Mouse (Mus musculus) kidney, postnatal 25 days (tissue): ENCODE results near the gene Olfr976.
"Not testable (repeated sequence)": the region's sequence is repeated elsewhere in the genome, so short reads cannot be mapped to it uniquely, and the experiment has no call there.

Source experiments
- DNase-seq, 2 experiments: peaks; one replicate each; pipeline ENCODE4 v3.0.0; 2021; ENCODE audit warnings: mixed read lengths in 2 of 2

Olfr976 gene

GRCm38 (mm10) chr9:39961033-39961432, at the start of gene Olfr976:
Gene Olfr976, minus strand, starts transcription at chr9:39961133.
- DNase-seq: not testable (repeated sequence)

DNA sequence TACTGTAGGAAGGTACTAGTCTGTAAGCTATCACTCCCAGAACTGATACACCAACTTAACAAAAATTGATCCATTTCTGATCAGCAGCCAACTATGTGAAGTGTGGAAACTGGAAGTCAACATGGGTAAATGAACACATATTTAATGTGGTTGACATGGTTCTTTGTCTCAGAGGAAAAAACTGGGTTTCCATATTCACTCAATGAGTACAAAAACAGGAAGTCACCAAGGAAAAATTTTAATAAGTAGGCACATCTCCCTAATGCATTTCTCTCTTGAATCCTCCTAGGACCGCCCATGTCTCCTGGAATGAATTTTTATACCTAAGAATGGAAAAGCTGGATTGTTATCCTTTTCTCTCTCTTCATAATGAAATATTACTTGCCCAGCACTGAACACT, 48.5 kb upstream of the Olfr976 start, which contains the start of gene Olfr980:
Olfr980 (minus strand) TSS at position 101 of the 400 bp plus-strand sequence.
- DNase-seq: no peak

DNA sequence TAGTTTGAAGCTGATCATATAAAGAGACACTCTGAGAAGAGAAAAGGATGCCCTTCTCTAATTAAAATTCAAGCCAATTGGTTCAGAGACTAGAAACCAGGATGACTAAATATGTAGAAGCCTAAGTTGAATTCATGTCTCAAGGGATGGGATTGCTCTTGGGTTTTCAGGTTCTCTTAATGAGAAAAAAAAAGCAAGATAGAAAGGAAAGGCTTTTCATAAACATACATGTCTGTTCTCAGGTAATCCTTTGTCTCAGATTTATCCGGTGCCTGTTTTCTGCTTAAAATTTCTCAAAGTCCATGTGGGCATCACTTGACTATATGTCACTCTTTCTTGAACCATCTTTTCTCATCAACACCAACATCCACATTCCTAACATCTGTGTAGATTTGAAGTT, 42.4 kb upstream of the Olfr976 start, which contains the start of gene Olfr979:
Olfr979 (minus strand) TSS at position 101 of the 400 bp plus-strand sequence.
- no peak for DNase-seq

DNA sequence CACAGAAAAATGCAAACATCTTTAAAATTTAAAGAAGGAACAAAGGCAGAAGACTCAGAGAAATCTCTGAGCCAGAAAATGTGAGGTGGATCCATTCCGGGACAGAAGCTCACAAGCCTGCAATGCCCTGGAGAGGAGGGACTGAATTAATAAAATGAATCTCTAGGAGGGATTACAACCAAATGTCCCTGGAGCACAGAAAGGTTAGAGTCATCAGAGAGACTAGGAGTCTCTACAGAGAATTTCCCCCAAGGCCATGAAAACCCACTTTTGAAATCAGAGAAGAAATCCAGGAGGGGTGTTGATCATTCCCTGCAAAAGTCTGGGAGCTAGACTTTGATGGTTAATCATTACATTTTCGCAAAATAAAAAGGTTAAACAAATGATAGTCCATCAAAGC, 30.9 kb upstream of the Olfr976 start, which contains the start of gene Olfr978:
Olfr978 (plus strand) TSS at position 301 of the 400 bp plus-strand sequence.
- no peak for DNase-seq

DNA sequence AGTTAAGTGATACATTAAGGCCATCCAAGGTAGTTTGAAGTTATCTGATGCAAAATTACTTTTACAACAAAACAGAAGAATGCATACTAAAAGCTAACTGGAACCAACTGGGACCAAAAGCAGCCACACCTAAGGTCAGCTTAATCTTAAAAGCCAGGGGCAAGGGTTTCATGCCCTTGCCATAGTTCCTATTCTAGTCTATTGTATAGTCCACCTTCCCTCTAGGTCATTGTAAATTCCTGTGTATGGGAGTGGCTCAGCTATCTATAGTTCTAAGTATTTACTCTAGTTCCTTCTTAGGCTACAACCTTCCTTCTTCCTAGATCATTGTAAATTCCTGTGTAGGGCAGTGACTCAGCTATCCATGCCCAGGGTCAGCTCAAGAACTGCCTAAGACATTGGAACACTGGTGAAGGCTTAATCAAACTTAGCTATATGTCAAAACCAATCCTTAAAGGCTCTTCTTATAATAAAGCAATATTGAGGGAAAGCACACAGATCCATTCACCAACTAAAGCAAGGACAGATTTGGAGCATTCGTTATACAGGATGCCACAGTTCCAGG, 15.7 kb upstream of the Olfr976 start:
- DNase-seq: not testable (repeated sequence)

- DNase-seq: no peak
Measured at GRCm38 (mm10) chr9:39951946-39952345, 9.0 kb downstream of the Olfr976 start, which contains the start of gene Olfr975. Gene Olfr975, minus strand, starts transcription at chr9:39952046.

GRCm38 (mm10) chr9:39937201-39937600, 23.7 kb downstream of the Olfr976 start, which contains the start of gene Olfr974:
Gene Olfr974, plus strand, starts transcription at chr9:39937501.
- DNase-seq: no peak

GRCm38 (mm10) chr9:39928837-39929236, 32.1 kb downstream of the Olfr976 start:
- not testable (repeated sequence) for DNase-seq

- not testable (repeated sequence) for DNase-seq
Measured at GRCm38 (mm10) chr9:39927975-39928836, 32.7 kb downstream of the Olfr976 start.

DNA sequence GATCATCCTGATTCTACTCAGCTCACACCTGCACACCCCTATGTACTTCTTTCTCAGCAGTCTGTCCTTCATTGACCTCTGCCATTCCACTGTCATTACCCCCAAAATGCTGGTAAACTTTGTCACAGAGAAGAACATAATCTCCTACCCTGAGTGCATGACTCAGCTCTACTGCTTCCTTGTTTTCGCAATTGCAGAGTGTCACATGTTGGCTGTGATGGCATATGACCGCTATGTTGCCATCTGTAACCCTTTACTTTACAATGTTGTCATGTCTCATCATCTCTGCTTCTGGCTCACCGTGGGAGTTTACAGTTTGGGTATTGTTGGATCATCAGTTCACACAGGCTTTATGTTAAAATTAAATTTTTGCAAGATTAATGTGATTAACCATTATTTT, 51.0 kb downstream of the Olfr976 start:
- no peak for DNase-seq

- DNase-seq: no peak
Measured at GRCm38 (mm10) chr9:39907036-39907435, 53.9 kb downstream of the Olfr976 start, which contains the start of gene Olfr229. Gene Olfr229, plus strand, starts transcription at chr9:39907336.

GRCm38 (mm10) chr9:39905106-39905505, 55.8 kb downstream of the Olfr976 start:
- no peak for DNase-seq
